Mouse (Mus musculus) erythroblast, adult 5-6 weeks (primary cell): ENCODE data around the gene Soat2. TPM values are rescaled to one million over a fixed set of nuclear protein-coding genes. Genes with fewer than 3 reads are reported as not detected.

Experiments
- ATAC-seq: replicated peaks from 2 replicates; pipeline ENCODE4 v1.8.0; 2016; ENCODE audit warnings: moderate number of reproducible peaks, mild to moderate bottlenecking, moderate TSS enrichment, inconsistent platforms; ENCODE audit not compliant: poor library complexity, low FRiP score, severe bottlenecking
- total RNA-seq, 2 experiments: library from RNA; stranded (forward) in 1 of 2; stranded (reverse) in 1 of 2; fragments of 150-400 nt in 1 of 2; fragments of 200-764, 138-1000 nt in 1 of 2; gene quantifications; 2 replicates each; pipeline versions ENCODE4 v1.2.3 to v1.2.4; 2015 to 2017; ENCODE audit warnings: low replicate concordance in 2 of 2

Soat2 gene
- total RNA-seq, 2 experiments from 2014 or later, result 1.5 TPM; not detected in 1

- no peak for ATAC-seq
Measured at GRCm38 (mm10) chr15:102179106-102179505, 28.8 kb downstream of the Soat2 start.

GRCm38 (mm10) chr15:102179924-102180323 is 29.6 kb downstream of the Soat2 start:
- ATAC-seq, result no peak

GRCm38 (mm10) chr15:102183076-102183475 is 32.8 kb downstream of the Soat2 start:
- no peak for ATAC-seq

GRCm38 (mm10) chr15:102186239-102186638 is 35.9 kb downstream of the Soat2 start:
- no peak for ATAC-seq

DNA sequence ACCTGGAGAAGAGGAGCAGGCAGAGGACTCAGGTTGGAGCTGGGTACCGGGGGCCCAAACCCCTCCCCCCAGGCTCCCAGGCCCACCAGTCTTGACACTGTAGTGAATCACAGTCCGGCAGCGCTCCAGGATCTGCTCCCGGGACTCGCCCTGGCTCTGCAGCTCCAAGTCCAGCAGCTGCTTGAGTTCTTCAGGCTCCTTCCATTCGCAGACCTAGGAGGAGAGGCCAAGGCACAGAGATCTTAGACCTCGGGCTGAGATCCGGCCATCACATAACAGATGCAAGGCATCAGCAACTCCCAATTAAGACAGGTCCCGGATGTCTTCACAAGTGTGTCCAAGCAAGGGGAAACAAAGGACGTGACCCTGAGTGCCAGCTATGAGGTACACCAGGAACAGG is 37.8 kb downstream of the Soat2 start:
- ATAC-seq, result no peak

DNA sequence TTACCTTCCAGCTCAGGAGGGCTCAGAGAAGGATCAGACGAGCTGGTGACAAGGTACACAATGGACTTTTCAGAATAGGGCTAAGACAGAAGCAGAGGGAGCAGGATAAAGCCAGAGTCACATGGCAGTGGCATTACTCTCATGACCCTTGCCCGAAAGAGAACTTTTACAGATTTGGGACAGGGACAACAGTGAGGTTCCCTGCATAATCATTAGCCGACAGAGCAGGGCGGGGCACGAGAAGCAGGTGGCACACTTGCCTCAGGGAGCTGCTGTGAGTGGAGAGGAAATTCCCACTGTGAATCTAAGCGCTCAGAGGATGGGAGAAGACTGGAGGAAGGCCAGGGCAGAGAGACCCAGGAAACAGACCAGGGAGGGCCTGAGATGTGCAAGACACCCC is 38.6 kb downstream of the Soat2 start:
- no peak for ATAC-seq

GRCm38 (mm10) chr15:102191699-102192098 is 41.4 kb downstream of the Soat2 start:
- ATAC-seq, result no peak

- ATAC-seq, result no peak
Measured at GRCm38 (mm10) chr15:102192271-102192812, 42.0 kb downstream of the Soat2 start.

- ATAC-seq, result no peak
Measured at GRCm38 (mm10) chr15:102192820-102193386, 42.6 kb downstream of the Soat2 start.

GRCm38 (mm10) chr15:102193652-102194051 is 43.3 kb downstream of the Soat2 start:
- ATAC-seq, result no peak

- ATAC-seq, result no peak
Measured at GRCm38 (mm10) chr15:102194439-102194838, 44.1 kb downstream of the Soat2 start.

DNA sequence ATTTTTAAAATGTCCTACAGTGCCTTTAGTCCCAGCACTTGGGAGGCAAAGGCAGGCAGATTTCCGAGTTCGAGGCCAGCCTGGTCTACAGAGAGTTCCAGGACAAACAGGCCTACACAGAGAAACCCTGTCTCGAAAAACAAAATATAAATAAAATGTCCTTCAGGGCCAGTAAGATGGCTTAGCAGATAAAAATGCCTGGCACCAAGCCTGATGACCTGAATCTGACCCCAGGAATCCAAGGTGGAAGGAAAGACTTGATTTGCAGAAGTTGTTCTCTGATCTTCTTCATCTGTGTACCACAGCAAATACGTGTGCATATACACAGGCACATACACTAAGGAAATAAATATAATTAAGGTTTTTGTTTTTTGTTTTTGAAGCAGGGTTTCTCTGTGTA is 45.0 kb downstream of the Soat2 start:
- ATAC-seq, result no peak

- no peak for ATAC-seq
Measured at GRCm38 (mm10) chr15:102198841-102199240, 48.5 kb downstream of the Soat2 start.

DNA sequence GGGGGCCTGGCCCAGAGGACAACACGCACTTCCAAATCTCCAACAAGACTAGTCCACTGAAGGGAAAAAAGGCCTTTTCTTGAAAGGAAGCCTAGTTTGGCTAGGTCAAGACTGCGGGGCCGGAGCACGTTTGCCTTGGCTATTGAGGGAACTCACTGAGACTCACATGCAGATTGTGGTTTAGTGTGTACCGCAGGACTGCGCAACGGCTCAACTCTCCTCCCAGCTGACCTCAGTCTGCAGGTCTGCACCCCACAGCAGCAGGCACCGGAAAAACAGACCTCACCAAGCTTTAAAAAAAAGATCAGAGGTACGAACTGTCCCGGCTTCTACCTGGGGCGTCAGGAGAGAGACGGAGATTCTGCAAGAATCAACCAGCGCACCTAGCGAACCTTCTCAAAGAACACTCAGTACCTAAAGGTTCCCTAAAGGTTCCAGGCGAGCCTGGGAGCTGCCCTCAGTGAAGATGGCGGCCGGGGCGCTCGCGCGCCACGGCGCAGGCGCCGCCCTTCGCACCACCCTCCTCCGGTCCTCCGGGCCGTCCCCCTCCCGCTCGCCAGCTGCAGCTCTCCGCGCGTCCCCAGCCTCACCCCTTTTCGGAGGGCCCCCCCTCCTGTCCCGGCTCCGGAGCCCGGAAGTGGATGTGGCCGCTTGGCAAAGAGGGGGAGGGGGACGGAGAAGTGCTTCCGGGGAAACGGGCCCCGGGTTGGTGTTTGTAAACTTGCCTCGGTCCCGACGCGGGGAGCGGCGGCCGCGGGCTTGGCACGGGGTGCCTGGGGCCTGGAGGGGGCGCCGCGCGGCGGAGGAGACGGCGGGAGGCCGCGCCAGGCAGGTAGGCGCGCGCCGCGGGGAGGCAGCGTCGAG is 52.9 kb downstream of the Soat2 start, which contains the start of gene Zfp740:
TSS of gene Zfp740 (plus strand) at position 279 of the 864 bp plus-strand sequence.
- peak; percentile 94 for ATAC-seq

DNA sequence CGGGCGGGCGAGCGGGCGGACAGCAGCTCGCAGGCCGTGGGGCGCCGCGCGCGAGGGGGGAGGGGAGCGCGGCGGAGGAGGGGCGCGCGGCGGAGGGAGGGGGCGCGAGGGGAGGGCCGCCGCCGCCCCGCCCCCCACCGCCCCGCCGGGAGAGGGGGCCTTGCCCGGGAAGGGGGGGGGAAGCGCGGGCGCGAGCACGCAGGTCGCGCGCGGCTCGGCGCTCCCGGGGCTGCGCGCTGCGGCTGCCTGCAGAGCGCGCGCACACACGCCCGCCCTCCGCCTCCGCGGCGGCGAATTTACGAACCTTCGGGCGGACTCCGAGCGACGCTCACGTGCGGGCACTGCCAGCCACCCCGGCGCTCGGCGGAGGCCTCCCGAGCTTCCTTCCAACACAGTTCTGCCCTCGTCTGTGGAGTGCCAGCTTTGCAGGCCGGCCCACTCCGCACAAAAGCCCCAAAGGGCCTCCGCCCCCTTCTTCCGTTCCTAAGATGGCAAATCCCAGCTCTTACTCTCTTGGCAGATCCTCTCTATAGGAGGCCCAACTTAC is 53.6 kb downstream of the Soat2 start:
- ATAC-seq, result peak; percentile 56

- no peak for ATAC-seq
Measured at GRCm38 (mm10) chr15:102204674-102205505, 54.6 kb downstream of the Soat2 start, which contains the start of gene Csad. Gene Csad, minus strand, starts transcription at chr15:102204724.

- ATAC-seq, result no peak
Measured at GRCm38 (mm10) chr15:102205779-102206178, 55.5 kb downstream of the Soat2 start.

- ATAC-seq, result no peak
Measured at GRCm38 (mm10) chr15:102207351-102207750, 57.0 kb downstream of the Soat2 start.

DNA sequence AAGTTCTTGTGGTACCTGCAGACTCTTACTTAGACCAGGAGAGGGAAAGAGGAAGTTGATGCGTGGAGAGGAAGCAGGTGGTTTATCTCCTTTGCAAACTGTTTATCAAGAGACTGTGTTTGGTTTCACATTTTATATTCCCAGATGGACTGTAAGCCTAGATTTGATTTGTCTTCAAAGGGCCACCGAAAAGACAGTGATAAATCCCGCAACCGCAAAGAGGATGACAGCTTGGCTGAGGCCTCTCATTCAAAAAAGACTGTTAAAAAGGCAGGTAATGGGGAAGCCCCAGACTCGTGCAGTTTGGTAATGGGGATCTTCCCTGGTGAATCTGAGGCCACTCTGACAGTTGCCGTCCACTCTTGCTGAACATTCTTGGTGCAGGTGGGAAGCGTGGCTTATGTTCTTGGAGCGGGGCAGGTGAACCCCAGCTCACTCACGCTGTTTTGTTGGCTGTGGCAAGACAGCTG is 57.8 kb downstream of the Soat2 start:
- ATAC-seq, result no peak

- ATAC-seq, result no peak
Measured at GRCm38 (mm10) chr15:102209114-102209513, 58.8 kb downstream of the Soat2 start.
